Mouse (Mus musculus) retina, postnatal 7 days (tissue): Measurements from ENCODE around the gene Med29.
A peak's percentile ranks its signal among the peaks of the same experiment; 100 is the strongest.
"Not testable (repeated sequence)": the region's sequence is repeated elsewhere in the genome, so short reads cannot be mapped to it uniquely, and the experiment has no call there.

Experiments used
- DNase-seq: peaks from one replicate; pipeline ENCODE4 v3.0.0-alpha.2; 2012; ENCODE audit warnings: low read depth, low spot score

Med29 gene

DNA sequence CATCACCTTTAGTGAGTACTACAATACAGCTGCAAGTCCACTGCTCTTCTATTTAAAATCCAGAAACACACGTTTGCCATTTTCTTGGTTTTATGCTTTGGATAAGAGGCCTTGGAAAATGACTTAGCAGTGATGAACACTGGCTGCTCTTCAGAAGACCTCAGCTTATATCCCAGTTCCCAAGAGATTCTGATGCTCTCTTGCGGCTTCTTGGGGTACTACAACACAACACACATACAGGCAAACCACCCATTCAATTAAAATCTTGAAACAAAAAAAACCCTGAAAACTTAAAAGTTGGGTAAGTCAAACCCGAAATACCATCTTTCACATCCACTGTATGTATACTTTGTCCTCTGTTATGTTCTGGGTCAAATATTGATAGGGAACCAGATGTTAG is 5.5 kb upstream of the Med29 start:
- DNase-seq: no peak

DNA sequence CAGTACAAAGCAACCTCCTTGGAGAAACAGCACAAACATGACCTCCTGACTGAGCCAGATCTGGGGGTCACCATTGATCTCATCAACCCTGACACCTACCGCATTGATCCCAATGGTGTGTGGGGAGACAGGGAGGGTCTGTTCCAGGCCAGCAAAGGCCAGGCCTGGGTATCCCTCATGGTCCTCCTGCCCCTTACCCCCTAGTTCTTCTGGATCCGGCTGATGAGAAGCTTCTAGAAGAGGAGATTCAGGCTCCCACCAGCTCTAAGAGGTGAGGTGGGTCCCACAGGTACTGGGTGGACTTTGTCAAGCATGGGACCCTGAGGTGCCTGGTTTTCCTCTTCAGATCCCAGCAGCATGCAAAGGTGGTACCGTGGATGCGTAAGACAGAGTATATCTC is 2.9 kb upstream of the Med29 start:
- DNase-seq: no peak

DNA sequence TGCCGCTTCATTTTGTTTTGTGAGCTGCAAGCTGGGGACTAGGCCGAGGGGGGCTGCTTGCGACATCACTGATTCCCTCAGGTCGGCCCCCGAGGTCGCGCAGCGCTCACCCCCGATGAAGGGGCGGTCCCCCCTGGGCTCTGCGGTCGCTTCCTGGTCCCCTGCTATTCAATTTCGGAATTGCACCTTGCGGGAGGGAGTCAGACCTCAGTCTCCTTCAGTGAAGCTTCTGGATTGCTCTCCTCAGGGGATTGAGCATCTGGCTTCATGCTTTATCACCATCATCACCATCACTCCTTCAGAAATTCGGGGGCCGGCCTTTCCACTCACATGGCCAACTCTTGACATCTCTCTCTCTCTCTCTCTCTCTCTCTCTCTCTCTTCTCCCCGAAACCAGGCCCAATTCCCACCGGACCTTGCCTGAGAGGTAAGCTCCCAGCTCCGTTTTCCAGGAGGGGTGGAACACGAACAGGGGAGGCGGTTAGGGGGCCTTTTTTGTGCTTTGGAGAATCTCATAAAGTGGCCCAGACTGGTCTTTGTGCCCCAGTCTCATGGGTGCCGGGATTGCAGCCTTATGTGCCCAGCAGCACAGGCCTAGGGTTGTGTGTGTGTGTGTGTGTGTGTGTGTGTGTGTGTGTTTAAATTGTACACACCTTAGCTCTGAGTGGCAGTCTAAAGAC is 904 bp upstream of the Med29 start:
- DNase-seq: no peak

DNA sequence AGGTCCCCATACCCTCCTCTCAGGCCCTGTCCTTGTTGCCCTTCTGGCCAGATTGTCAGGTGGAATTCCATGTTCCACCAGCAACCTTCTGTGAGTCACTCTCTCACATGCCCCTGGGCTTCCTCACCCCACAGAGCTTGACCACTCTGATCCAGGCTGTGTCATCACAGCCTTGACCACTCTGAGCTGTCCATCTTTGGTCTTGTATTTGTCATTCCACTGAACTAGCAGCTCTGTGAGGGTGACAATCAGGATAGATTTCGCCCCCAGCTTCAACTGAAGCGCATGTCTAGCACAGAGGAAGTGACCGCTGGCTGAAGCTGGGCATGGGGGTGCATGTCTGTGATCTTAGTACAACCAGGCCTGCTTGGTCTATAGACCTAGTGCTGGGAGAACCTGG is 2.2 kb downstream of the Med29 start:
- DNase-seq: no peak

DNA sequence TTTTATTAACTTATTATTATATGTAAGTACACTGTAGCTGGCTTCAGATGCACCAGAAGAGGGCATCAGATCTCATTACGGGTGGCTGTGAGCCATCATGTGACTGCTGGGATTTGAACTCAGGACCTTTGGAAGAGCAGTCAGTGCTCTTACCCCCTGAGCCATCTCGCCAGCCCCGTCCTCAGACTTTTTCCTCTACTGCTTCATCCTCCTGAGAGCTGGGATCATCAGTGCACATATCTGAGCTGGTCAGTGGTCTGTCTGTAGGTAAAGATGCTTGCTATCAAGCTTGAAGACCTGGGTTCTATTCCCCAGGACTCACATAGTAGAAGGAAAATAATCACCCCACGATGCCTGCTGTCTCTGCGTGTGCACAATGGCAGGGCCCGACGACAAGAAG is 5.1 kb downstream of the Med29 start:
- DNase-seq: not testable (repeated sequence)

DNA sequence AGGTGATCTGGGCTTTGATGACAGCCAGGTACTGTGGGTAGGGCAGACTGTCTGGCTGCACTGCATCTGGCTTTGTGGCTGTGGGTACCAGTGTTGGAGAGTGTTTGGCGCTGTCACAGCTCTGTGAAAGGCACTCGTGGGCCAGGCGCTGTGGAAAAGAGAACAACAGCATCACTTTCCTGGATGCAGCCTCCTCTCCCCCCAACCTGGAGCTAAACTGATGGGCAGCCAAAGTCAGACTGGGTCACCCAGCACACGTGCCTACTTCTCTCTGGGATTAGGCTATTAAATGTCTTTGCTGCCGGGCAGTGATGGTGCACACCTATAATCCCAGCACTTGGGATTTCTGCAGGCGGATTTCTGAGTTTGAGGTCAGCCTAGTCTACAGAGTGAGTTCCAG is 5.6 kb downstream of the Med29 start:
- DNase-seq: not testable (repeated sequence)

DNA sequence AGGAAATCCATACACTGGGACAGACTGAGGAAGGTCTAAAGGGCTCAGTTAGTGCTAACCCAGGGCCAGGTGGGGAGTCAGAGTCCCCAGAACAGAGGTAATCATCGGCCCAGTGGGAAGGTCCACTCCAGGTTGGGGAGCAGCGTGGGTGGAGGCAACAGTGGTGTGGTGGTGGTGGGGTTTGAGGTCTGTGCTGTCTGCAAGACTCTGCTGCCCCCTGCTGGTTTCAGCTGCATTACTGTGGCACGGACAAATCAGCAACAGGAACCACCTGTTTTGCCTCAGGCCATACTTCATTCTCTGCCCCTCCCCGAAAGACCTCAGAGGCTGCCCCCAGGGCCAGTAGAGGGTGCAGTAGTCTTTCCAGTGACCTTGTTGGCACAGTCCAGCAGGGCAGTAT is 6.0 kb downstream of the Med29 start:
- peak; percentile 75 for DNase-seq

DNA sequence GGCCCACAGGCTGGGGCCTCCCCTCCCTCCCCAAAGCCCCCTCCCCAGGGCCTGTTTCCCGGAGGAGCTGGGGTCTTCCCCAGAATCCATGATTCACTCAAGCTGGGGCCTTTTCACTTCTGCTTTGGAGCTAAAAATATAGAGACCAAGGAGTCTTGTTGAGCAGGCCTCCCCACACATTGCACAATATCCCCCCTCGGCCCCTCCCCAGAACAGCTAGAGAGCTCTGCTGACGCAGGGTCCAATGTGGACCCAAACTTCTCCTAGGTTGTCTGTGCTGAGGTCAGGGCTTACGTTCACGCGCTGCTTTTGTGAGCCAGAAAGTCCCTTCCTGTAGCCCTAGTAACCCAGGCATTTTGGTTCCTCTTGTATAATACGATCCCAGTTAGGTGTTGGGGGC is 6.5 kb downstream of the Med29 start:
- no peak for DNase-seq

DNA sequence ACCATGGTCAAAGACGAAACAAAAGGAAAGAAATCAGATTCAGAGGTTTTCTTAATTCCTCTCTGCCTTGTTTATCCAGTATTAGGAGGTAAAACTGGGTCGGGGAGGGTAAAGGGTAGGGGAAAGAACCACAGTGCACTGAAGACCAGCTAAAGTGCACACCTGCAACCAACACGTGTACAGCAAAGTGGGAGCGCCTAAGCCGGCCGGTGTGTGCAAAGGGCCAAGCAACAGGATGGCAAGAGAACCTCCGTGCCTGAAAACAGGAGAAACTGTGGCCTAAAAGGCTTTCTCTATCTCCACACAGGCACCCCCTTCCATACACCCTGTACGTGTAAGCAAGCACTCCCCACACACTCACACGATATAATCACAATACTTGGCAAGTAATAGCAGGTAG is 7.3 kb downstream of the Med29 start:
- no peak for DNase-seq

DNA sequence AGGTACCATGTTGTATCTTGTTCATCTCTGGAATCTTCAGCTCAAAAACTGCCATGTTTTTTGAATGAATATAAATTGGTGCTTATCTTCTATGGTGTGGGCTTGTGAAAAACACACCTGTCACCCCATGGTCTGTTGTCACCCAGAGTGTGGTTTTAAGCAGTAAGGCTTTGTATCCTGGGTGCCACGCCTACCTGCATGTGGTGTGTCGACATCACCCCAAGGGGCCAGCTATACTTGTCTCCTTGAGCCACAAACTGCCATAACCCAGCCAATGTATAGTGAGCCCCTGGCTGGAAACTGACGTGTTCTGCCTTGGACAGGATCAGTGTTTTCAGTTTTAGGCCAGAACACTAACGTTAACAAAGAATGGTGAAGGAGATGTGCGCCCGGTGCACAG is 8.3 kb downstream of the Med29 start:
- no peak for DNase-seq

DNA sequence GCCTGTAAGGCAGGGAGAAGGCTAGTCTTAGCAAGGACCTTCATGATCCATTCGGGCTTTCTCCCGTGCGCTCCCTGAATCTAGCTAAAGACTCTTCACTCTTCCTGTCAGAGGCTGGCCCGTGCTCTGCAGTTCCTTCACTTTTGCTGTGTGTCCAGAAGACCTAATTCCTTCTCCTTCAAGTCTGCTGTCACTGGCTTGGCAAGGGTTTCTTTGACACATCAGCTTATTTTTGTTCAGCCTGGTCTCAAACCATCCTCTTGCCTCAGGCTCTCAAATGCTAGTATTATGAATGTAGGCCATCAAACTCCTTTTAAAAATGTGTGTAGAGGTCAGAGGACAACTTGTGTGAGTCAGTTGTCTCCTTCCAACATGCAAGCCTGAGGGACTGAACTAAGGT is 8.9 kb downstream of the Med29 start:
- no peak for DNase-seq

DNA sequence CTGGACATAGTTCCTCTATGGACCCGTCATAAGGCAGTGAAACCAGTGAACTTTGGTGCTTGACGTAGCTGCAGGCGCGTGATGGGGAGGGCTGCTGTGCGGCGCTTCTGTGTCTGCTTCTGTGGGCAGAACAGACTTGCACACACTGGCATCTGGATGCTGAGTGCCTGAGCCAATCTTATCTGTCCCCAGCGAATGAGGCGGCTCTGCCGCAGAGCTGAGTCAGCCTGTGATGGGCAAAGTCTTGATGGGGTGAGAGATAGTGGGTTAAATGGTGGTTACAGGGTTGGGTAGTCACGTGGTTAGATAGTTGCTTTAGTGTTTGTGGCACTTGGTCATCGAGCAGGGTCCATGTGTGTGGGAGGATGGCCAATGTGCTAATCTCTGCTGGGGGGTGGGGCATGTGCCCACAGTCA is 9.5 kb downstream of the Med29 start:
- no peak for DNase-seq

DNA sequence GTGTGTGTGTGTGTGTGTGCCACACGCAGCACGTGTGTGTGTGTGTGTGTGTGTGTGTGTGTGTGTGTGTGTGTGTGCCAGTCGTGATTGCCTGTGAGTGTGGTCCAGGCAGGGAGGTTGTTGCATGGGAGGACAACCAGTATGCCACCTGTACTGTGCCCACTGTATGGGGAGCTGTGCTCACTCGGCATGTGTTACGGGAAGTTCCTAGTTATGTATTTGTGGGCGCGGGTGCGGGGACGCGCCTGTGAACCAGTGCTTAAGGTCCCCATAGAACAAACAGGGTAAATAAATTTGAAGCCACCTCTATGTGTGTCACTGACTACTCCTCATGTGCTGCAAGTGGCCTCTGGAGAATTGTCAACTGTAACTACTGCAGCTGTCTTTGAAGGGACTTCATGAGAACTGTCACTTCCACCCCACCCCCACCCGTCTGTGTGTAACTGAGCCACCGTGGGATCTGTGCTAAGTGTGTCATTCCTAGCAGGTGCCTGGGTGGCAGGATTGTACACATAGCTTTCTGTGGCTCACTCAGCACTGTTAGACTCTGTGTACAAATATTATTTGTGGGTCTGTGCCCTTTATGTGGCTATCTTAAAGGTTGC is 10.1 kb downstream of the Med29 start:
- no peak for DNase-seq

DNA sequence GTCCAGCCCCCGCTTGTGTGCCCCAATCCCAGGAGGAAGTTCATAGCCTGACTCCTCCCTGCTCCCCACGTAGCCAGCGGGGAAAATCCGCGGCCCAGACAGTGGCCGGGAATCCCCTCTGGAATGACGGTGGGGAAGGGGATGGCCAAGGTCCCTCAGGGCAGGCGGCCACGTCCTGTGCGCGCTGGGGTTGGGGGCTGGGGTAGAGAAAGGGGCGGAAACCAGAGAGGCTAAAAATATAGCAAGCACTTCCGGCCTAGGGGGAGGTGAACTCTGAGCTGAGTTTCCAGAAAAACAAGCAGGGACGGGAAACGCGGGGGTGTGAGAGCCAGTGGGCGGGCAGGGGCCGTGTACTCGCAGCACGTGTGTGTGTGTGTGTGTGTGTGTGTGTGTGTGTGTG is 10.6 kb downstream of the Med29 start:
- DNase-seq: no peak

DNA sequence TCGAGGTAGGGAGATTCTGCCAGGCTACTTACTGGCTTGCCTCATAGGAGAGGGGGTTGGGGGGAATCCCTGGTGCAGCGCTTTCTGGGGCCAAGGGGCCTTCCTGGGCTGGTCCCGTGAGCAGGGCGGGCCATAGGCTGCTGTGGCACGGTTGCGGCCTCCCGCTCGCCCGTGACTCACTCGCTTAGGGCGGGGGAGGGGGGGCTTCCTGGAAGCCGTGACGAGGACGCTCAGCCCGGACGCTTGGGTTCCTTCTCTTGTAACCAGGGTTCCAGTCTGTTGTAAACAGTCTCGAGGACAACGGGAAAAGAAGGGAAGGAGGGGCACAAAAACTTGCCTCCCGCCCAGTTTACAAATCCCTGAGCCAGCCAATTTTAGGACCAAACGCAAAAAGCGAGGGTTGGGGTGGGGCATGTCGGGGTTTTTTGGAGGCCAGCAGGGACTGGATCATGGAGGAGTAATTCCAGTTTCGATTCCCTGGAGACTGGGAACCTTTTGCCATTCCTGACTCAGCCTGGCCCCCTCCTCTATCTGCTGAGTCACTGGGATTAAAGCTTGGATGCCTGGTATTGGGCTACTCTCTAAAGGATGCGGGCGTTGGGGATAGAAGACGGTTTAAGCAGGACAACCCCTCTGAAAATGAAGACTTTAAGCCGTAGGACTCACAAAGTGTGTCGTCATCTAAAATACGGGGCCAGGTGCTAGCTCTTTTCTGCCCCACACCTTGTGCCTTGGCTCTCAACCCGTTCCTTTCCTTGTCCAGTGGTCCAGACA is 11.3 kb downstream of the Med29 start:
- no peak for DNase-seq

DNA sequence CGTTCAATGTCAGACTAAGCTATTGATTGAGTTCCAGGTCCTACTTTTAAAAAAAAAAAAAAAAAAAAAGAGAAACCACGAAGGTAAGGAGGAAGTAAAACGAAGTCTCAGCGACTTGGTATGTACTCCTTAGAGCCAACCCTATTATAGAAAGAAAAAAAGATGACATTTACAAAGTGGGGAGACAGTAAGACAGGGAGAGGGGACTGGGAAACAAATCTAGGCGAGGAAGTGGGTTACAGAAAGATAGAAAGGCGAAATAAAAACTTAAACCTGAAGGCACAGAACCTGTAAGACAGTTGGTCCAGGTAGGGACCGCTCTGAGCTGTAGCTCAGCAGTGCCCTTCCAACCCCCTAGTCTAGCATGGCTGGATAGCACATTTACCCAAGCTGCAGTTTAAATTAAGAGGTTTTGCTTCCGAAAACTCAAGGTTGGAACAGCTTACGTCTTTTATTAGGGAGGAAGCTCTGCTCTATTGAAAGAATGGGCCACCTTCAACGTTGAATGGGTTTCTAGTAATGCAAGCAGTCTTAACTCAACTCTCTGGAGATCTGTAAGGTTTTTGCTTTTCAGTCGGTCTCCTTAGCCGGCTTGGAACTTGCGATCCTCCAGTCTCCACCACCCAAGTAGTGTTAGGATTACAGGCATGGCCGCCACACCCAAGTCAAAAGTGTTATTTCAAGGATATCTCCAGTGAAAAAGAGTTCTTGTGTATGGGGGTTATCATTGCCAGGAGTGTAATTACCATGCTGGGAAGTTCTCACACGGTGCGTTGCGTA is 12.1 kb downstream of the Med29 start, which contains the start of gene Zfp36:
Gene Zfp36, minus strand, starts transcription at position 17 of the 780 bp plus-strand sequence.
- DNase-seq: no peak

DNA sequence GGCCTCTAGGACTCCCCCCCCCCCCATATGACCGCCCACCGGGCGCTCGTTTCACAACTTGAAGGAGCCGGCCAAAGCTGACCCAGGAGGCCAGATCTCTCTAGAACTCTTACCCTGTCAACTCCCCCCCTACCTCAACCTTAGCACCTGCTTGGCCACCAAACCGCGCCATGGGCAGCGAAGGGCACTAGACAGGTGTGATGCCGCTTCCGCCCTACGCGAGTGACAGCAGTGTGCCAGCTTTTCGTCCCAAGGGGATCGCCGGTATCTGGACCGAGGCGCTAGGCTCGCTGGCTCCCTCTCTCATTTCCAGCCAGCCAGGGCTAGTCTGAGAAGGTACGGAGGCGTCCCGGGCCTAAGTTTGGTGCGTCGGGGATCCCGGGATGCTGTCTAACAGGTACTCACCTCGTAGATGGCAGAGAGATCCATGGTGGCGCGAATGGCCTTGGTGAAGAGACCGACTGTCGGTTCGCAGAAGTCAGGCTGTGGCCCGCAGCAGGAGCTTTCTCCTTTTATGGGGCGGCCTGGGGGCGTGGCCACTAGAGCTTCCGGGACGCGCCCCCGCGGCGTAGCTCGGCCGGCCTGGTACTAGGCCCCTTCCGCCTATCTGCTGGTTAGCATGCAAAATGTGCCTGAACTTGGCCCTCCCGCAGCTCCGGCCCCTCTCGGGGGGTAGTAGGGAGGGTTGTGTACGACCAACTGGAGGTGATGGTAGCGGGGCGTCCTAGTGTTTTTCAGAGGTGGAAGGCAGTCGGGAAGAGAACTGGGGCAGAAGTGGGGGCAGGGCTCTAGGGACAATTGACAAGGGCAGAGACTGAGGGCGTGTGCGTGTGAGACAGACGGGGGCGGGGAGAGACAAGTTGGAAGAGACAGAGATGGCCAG is 13.5 kb downstream of the Med29 start:
- peak; percentile 67 for DNase-seq

DNA sequence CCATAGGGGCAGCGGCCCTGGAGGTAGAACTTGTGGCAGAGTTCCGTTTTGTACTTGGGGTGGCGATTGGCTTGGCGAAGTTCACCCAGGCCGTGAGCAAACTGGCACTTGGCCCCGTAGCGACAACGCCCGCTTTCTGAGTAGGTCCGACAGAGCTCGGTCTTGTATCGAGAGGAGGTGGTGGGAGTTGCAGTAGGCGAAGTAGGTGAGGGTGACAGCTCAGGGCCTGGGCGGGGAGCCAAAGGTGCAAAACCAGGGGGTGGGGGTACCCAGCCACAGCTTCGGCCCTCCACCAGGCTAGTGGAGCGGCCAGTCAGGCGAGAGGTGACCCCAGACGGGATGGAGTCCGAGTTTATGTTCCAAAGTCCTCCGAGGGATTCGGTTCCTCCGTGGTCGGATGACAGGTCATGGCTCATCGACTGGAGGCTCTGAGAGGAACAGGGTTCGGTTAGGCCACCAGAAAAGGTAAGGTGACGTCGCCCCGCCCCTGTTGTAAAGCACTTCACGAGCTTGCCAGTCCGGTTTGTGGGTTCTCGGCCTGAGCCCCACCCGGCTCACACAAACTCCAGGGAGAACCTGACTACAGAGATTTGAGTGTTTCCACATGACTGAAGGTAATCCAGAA is 14.3 kb downstream of the Med29 start:
- no peak for DNase-seq

DNA sequence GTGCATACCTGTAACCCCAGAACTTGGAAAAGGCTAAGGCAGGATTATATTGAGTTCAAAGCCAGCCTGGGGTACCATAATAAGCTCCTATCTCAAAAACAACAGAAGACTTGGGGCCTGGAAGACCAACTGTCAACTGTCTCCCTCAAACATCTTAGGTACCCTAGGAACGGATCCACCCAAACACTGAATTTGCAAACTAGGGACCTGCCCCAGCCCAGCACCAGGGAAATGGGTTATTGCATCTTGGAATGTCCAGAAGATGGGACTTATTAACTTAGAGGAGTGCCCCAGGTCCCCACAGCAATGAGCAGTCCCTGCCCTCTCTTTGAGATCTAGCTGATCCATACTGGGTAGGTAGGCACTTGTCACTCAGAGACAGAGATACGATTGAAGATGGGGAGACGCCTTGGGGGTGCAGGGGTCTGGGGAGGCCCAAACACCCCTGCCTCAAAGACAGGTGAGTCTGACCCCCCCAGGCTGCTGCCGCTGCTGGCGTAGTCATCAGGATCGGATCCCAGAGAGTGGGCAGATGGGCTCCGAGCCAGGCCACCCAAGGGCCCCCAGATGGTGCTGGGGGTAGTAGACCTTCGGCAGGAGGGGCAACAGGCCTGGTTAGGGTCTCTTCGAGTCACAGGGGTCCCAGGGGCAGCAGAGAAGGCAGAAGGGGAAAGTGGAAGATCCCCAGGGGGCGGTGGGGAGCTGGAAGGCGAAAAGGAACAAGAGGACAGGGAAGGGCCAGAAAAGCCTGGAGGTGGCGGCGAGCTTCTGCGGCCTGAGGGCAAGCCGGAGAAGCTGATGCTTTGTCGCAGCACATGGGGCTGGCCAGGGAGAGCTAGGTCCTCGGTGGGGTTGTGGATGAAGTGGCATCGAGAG is 15.1 kb downstream of the Med29 start:
- DNase-seq: no peak
